Mouse (Mus musculus): ENCODE measurements around the gene Gm9602. TPM values are rescaled to one million over a fixed set of nuclear protein-coding genes. Genes with fewer than 3 reads are reported as not detected.
"Not testable (repeated sequence)": the region's sequence is repeated elsewhere in the genome, so short reads cannot be mapped to it uniquely, and the experiment has no call there.

Gm9602 gene
- polyA plus RNA-seq (2012; rRNA removed): not detected in 2 replicates

DNA sequence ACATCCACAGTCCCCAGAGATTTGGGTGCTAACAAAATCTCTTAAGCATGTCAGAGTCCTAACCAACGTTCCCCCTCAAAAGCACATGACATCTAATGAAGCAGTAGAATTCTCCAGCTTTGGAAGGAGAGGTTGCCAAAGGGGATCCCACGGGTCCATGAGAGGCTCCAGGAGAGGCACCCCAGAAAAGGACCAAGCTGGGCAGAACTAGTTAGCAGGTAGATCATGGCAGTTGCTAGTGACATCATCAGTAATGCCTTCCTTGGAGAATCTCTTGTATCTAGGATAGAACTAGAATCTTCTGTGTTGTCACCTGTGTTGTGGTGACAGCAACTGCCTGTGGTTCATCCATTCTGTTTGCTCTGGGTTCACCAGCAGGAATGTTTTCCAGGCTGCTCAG, at the start of gene Gm9602:
Gene Gm9602 (plus strand): TSS at position 301 of the 400 bp plus-strand sequence.
- not testable (repeated sequence) for DNase-seq (ENCODE audit: low read depth)

DNA sequence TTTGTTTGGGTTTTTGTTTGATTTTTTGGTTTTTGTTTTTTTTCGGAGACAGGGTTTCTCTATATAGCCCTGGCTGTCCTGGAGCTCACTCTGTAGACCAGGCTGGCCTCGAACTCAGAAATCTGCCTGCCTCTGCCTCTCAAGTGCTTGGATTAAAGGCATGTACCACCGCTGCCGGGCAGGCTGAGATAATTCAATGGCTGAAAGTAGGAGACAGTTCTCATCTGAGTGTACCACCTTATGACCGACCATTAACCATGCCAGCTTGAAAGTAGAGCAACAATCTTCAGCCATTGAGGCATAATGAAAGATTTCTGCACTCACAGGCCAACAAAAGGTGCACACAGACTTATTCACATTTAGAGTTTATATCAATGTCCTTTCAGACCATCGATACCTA, 30.3 kb downstream of the Gm9602 start:
- DNase-seq (ENCODE audit: low read depth): not testable (repeated sequence)

DNA sequence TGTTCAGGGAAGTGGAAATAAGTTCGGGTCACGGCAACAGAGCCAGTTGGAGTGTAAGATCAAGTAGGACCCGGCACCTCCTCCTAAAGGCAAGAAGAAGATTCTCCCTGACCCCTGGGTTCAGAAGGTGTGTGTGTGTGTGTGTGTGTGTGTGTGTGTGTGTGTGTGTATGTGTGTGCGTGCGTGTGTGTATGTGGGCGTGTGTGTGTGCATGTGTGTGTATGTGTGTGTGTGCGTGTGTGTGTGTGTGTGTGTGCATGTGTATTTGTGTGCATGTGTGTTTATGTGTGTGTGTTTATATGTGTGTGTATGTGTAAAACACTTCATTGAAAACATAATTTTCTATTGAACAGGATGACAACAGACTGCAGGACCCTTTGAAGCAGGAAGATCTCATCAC, 45.8 kb downstream of the Gm9602 start:
- DNase-seq (ENCODE audit: low read depth): not testable (repeated sequence)

Other genes with a start within 250 kb of the Gm9602 start
- gene Gm3047, start 220.9 kb upstream of the Gm9602 start, polyA plus RNA-seq (2012; rRNA removed): not detected in 2 replicates
- not detected in 2 replicates for gene Gm8159, start 144.0 kb upstream of the Gm9602 start, polyA plus RNA-seq (2012; rRNA removed)
- not detected in 2 replicates for gene Gm3239, start 112.1 kb upstream of the Gm9602 start, polyA plus RNA-seq (2012; rRNA removed)
- 0.14 TPM in 1 of 2 replicates, not detected in the other for gene Gm7876, start 67.1 kb upstream of the Gm9602 start, polyA plus RNA-seq (2012; rRNA removed)
- gene Gm3252, start 49.6 kb upstream of the Gm9602 start, polyA plus RNA-seq (2012; rRNA removed): 0.30 and 0.43 TPM in 2 replicates
- gene Gm3269, start 61.8 kb downstream of the Gm9602 start, polyA plus RNA-seq (2012; rRNA removed): not detected in 2 replicates
- 0.74 TPM in 1 of 2 replicates, not detected in the other for gene Gm3264, start 79.2 kb downstream of the Gm9602 start, polyA plus RNA-seq (2012; rRNA removed)
- 0.07 TPM in 1 of 2 replicates, not detected in the other for gene Gm3278, start 116.1 kb downstream of the Gm9602 start, polyA plus RNA-seq (2012; rRNA removed)
- not detected in 2 replicates for gene Gm8297, start 207.6 kb downstream of the Gm9602 start, polyA plus RNA-seq (2012; rRNA removed)
- gene Gm3298, start 239.6 kb downstream of the Gm9602 start, polyA plus RNA-seq (2012; rRNA removed): not detected in 2 replicates